Mouse (Mus musculus) right cerebral cortex, postnatal 36 days (tissue): ENCODE data around the gene C2cd3.

ENCODE experiments used
- DNase-seq, 2 experiments: peaks; one replicate each; pipeline ENCODE4 v3.0.0; 2022; ENCODE audit warnings: low spot score in 2 of 2, mixed read lengths in 1 of 2

Gene C2cd3

DNA sequence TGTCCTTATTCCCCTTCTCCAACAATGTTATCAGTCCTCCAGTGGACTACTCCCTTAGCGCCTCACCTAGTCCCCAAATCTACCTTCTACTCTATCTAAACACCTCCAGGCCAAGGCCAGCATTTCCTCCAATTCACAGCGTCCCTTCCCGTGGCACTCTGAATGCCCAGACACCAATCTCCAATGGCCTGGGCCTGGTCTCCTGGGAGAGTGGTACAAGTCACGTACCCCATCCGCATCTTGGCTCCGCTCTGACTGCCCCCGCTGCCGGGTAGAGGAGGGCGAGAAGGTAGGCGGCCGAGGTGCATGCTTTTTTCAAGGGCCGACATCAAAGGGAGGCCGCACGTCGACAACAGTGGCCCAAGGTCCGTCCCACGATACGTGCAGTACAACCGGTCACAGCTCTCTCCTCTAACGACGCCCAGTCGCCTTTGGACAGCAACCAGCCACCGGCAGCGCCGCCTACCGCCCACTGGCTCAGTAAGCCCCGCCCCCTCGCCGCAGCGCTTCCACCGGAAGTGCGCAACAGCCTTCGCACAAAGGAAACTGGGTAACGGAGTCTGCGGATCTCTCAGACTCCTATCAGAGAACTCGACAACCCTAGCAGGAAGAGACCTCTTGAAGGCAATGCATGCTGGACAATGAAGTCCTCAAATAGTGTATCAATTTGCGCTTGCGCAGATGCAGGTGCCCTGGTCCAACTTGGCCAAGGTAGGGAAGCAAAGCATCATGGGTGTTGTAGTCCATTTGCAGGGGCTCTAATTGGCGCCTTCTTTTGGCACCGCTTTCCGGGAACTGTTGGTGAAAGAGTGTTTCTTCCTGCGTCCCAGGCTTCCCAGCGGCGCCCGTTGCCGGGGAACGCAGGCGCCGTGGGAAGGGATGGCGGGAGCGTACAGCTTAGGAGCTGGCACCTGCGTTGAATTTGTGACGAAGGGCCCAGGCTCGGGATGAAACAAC lies at the start of gene C2cd3, which contains the start of gene Ppme1:
TSS of gene C2cd3 (plus strand) at position 739 of the 957 bp plus-strand sequence.
TSS of gene Ppme1 (minus strand) at position 813 of the 957 bp plus-strand sequence.
- DNase-seq, result peak; percentile 98 to 100

DNA sequence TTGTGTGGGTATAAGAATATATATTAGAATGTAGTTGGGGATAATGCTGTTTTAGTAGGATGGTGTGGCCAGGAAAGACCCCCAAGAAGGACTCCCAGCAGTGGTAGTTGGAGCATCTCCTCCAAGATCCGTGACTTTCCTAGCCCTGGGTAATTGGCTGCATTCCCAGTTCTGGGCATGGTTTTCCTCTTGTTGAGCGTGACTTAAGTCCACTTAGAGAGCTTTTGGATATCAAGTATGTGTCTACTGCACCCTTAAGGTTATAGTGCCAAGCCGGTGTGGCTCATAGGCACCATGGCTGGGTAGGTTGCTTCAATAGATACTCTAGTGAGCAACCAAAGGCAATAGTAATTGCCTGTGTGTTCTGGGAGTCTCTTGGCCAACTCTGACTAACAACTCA lies 48.3 kb upstream of the C2cd3 start:
- DNase-seq, result no peak

- peak in 1 of 2 experiments; percentile 41 for DNase-seq
Measured at GRCm38 (mm10) chr7:100325482-100325881, 46.6 kb upstream of the C2cd3 start.

DNA sequence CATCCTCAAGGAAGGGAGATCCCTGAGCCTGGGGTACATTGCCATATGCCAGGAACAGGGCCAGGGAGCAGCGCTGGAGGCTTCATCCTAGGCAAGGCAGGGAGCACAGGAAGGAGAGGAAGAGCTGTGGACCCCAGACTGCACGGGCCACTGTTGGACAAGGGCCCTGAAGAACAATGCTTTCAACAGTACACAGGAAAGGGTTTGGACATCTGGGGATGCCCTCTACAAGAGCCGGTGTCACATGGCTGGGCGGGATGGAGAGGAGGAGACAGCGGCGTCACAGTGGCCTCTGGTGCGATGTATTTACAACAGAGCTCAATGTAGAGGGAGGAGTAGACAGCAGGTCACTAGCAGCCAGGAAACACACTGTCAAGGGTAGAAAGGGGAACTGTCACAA lies 44.5 kb upstream of the C2cd3 start:
- no peak for DNase-seq

DNA sequence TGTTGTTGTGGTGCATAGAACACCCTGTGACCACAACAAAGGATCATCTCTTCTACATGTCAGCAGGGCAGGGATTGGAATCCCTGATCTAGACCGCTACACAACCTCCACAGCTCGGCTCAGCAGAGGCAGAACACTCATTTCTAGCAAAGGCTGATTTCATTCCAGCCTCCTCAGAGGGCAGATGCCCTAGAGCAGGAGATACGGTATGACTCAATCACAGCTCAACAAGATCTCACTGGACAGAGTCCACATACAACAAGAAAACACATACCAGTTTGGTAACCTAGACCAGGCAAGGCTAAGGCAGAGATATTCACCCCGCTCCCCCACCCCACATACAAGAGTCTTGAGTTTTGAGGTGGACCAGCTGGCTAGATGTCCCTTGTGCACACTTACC lies 43.4 kb upstream of the C2cd3 start:
- no peak for DNase-seq

DNA sequence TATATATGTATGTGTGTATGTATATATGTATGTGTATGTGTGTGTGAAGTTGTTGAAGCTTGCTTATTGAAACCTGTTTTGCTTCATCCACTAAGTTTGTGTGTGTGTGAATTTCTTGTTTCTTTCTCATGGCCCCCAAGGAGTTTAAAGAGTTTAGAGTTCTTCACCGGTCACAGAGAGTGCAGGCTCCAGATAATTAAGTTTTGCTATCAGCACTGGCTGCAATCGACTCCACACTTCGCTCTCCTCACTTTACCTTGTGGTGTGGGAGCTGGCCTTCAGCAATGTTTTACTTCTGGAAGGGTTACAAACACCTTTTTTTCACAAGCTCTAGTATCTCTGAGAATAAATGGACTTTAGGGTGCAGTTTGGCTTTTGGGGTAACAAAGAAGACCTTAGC lies 40.8 kb upstream of the C2cd3 start:
- DNase-seq, result no peak

DNA sequence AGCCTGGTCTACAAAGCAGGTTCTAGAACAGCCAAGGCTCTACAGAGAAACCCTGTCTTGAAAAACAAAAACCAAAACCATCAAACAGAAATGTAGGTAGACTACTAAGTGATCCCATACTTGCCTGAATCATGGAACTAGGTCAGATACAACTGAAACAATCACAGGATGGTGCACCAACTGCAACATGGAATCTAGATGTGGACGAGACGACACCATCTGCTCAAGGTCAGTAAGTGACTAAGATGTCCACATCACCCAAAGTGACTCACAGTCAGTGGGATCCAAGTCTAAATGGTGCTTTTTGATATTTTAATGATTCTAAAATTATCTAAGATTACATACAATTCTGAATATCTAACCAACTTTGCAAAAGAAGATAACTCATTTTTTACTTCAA lies 36.1 kb upstream of the C2cd3 start:
- DNase-seq, result no peak

DNA sequence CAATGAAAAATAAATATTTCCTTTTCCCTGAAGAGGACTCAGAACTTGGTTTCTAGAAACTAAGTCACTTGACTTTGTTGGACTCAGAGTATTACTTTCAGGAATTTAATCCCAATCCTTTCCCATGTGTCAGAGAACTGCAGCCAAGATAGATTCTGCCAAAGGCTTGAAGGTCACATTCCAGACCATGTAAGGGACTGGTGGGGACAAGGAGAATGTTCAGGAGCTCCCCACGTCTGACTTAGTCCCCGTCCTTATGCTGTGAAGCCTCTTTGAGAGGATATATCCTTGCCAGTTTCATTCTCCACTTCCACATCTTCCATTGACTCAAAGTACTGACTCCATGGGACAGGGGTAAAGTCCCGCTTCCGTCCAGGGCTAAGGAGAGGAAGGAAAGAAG lies 17.0 kb upstream of the C2cd3 start:
- no peak for DNase-seq

- DNase-seq, result no peak
Measured at GRCm38 (mm10) chr7:100356324-100356723, 15.7 kb upstream of the C2cd3 start.

- DNase-seq, result no peak
Measured at GRCm38 (mm10) chr7:100356768-100357167, 15.3 kb upstream of the C2cd3 start.

GRCm38 (mm10) chr7:100357856-100358255 lies 14.2 kb upstream of the C2cd3 start:
- DNase-seq, result no peak

DNA sequence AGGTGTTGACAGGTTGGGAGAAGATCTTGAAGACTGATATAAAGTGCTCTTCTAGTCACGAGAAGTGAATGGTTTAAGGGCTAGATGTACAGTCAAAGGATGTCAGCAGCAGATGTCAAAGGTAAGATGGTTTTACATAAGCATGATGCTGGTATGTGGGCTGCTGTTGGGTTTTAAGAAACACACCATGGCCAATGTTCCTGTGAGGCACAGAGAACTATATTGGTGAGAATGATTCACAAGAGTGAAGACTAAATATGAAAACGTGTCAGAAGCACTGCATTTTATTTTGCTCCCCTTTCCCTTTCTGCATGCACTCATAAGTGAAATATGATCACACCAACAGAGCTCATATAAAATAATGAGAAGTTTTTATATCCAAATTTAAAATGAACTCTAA lies 8.9 kb upstream of the C2cd3 start:
- no peak for DNase-seq

DNA sequence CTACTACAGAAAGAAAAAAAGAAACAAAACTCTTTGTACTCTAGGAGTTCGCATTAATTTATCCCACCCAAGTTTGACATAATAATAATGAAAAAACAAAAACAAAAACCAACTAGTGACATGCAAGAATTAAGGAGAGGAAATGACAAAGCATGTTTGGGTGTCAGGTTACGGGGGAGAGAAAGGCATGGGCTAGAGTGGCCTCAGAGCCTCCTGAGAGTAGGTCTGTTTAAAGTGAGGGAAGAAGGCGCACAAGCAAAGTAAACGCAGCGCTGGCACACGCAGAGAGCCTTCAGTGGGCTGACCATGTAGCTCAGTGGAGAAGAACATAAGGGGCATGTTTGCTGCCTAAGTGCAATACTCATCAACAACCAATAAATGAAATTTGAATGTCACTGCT lies 7.1 kb upstream of the C2cd3 start:
- no peak for DNase-seq

- no peak for DNase-seq
Measured at GRCm38 (mm10) chr7:100372452-100372980, 483 bp downstream of the C2cd3 start.

GRCm38 (mm10) chr7:100378257-100378656 lies 6.2 kb downstream of the C2cd3 start:
- no peak for DNase-seq

- DNase-seq, result no peak
Measured at GRCm38 (mm10) chr7:100381161-100381560, 9.1 kb downstream of the C2cd3 start.

DNA sequence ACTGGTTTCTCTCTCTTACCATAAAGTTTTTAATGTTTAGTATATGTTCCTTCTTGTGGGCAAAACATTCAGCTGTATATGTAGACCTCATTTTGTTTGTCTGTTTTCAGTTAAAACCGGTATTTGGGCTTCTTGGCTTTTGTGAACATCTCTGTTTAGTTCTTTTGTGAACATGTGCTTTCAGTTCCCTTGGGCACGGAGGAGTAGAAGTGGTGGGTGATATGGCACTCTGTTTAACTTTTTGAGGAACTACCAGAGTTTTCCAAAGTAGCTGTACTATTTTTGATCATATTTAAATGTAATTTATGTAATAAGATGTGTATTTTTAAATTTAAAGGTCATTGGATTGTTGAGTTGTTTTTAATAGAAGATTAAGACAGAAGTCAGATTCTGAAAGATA lies 11.2 kb downstream of the C2cd3 start:
- no peak for DNase-seq

DNA sequence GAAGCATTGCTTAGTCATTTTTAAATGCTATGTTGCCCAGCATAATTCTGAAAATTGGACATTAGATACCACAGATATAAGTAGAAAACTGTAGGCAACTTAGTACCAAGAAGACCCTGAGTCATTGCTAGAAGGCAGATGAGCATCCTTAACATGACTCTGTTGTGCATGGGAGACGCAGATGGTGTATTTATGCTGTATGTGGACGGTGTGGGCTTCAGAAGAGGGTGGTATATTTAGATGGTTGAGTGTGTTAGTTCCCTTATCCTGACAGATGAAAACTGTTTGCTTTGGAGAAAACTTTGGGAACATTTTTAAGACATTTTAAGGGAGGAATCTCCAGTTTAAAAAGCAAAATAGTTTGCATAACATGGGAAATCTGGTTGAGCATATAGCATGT lies 16.1 kb downstream of the C2cd3 start:
- peak; percentile 34 to 58 for DNase-seq

DNA sequence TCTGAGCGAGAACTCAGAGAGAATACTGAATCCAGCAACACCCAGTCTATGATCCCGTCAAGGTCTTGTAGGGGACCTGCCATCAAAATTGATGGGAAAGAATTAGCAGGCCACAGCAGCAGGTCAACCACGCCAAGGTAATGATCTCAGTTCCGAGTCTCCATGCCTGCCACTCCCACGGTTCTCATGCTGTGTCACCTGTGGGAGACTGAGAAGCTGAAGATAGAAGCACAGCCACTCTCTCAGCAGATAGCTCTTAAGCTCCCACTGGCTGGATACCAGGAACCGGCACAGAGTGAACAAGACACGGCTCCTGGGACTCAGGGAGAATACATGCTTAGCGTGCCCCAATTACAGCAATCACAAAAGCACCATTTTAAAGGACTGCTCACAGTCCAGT lies 18.1 kb downstream of the C2cd3 start:
- peak in 1 of 2 experiments; percentile 32 for DNase-seq

DNA sequence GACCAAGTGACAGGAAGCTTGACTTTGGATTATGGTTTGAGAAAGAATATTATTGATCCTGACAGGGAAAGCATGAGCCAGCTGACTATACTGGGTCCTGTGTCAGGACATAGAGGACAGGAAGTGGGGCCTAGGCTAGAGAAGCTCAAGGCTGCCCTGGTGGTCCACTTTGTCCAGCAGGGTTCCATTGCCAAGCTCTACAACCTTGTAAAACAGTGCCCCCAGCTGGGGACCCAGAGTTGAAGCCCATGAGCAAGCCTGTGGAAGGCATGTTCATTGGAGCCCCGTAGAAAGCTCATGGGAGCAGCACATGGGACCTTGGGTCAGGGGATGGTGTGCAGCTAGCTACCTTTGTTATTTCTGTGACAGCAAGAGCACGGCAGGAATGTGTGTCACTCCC lies 20.2 kb downstream of the C2cd3 start:
- no peak for DNase-seq

DNA sequence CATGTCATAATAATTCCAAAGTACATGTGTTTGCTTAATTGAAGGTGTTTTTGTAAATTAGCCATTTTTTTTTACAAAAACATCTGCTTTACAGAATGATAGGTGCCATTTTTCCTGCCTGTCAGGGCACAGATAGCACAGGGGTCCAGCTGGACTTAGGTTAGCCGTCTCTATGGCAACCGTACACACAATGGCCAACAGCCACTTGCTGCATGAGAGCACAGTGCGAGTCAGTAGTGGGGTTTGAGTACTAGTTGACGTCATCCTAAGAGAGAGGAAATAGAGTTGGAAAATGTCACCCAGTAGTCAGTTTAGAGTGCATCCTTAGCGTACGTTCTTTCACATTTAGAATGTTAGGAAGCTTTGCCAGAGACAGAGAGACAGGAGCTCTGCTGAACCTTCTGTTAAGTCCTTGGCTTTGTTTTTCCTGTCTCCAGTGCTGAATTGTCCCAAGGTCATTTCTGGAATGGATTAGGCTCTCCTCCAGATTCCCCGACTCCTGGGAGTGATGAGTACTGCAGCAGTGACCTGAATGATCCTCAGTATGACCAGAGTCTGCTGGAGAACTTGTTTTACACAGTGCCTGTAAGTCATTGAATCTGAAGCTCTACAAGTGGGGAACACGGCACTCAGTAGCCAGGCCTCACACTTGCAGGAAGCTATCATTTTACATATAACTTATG lies 27.3 kb downstream of the C2cd3 start:
- DNase-seq, result no peak

- no peak for DNase-seq
Measured at GRCm38 (mm10) chr7:100400899-100401539, 29.0 kb downstream of the C2cd3 start.
